Mouse (Mus musculus): ENCODE results near the gene Dytn. TPM values are rescaled to one million over a fixed set of nuclear protein-coding genes. Genes with fewer than 3 reads are reported as not detected.

Dytn gene
- total RNA-seq, 2 experiments from 2014 or later, result not detected

- ATAC-seq (replicated peaks; ENCODE audit: low FRiP score, low TSS enrichment, poor library complexity, severe bottlenecking), result no peak
These were observed 82.7 kb downstream of the Dytn start for GRCm38 (mm10) chr1:63603870-63604500.

- ATAC-seq (replicated peaks; ENCODE audit: low FRiP score, low TSS enrichment, poor library complexity, severe bottlenecking), result no peak
These were observed 99.9 kb downstream of the Dytn start for GRCm38 (mm10) chr1:63586869-63587268.

- no peak for ATAC-seq (replicated peaks; ENCODE audit: low FRiP score, low TSS enrichment, poor library complexity, severe bottlenecking)
These were observed 107.6 kb downstream of the Dytn start for GRCm38 (mm10) chr1:63579153-63579552.

- no peak for ATAC-seq (replicated peaks; ENCODE audit: low FRiP score, low TSS enrichment, poor library complexity, severe bottlenecking)
These were observed 109.9 kb downstream of the Dytn start for GRCm38 (mm10) chr1:63576803-63577202.

- ATAC-seq (replicated peaks; ENCODE audit: low FRiP score, low TSS enrichment, poor library complexity, severe bottlenecking), result no peak
These were observed 112.7 kb downstream of the Dytn start for GRCm38 (mm10) chr1:63573864-63574611.

GRCm38 (mm10) chr1:63573432-63573831, 113.3 kb downstream of the Dytn start:
- ATAC-seq (replicated peaks; ENCODE audit: low FRiP score, low TSS enrichment, poor library complexity, severe bottlenecking), result no peak

Other genes with a start within 250 kb of the Dytn start
- not detected in 2 replicates for gene Adam23, start 241.0 kb downstream of the Dytn start, total RNA-seq (2014; fragmentation: Nextera tagmentation)
- gene Adam23, start 241.0 kb downstream of the Dytn start, total RNA-seq (2017), result not detected in 2 replicates
- gene Gm39653, start 71.0 kb downstream of the Dytn start, total RNA-seq (2014; fragmentation: Nextera tagmentation), result not detected in 2 replicates
- not detected in 2 replicates for gene Gm39653, start 71.0 kb downstream of the Dytn start, total RNA-seq (2017)
- gene Mdh1b, start 43.4 kb upstream of the Dytn start, total RNA-seq (2014; fragmentation: Nextera tagmentation), result not detected in 2 replicates
- not detected in 2 replicates for gene Mdh1b, start 43.4 kb upstream of the Dytn start, total RNA-seq (2017)
- gene Fastkd2, start 43.7 kb upstream of the Dytn start, total RNA-seq (2014; fragmentation: Nextera tagmentation), result 70.4 and 83.7 TPM in 2 replicates
- 34.9 and 50.2 TPM in 2 replicates for gene Fastkd2, start 43.7 kb upstream of the Dytn start, total RNA-seq (2017)
- not detected in 2 replicates for gene 4933402D24Rik, start 82.3 kb upstream of the Dytn start, total RNA-seq (2014; fragmentation: Nextera tagmentation)
- not detected in 2 replicates for gene 4933402D24Rik, start 82.3 kb upstream of the Dytn start, total RNA-seq (2017)